Mouse (Mus musculus) v-Abl transformed pro-B cells (cell line): ENCODE data around the gene Musk.

Source experiments
- in situ Hi-C, 2 experiments: fragments of 400-800 bp; cut with MboI; formaldehyde crosslinking; loops; one replicate each; pipeline ENCODE4 v1.15.1; 2025; ENCODE audit not compliant: unreplicated experiment in 2 of 2

The Musk gene

DNA sequence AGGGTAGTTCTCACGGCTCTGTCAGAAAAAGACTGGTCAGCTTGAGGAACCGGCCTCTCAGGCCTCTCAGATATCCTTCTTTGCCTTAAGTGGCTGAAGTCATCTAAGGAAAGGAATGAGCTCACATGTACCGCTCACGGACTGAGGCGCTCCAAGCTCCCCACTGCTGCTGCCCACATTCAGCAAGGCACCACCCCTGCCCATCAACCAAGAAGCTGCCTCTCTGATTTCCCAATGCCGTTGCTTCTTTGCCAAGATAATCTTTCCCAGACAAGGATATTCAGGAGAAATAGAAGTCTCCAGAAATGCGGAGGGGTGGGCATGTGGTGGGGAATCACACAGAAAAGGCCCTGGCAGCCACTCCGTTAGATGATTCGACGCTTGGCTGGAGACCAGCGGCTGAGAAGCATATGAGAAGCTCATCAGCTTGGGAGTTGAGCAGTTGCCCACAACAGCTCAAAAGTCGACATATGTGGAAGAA lies 115.1 kb downstream of the Musk start:
- in situ Hi-C loops, result loop anchor here in 1 of 2 experiments (25.0 kb wide), 1 partner anchor 586 kb away; the partner anchor contains the start of genes Dnajc25 and Ptgr1

GRCm38 (mm10) chr4:58401973-58402501 lies 116.3 kb downstream of the Musk start:
- in situ Hi-C loops, result loop anchor here in 1 of 2 experiments (25.0 kb wide), 1 partner anchor 585 kb away; the partner anchor contains the start of genes Dnajc25 and Ptgr1

DNA sequence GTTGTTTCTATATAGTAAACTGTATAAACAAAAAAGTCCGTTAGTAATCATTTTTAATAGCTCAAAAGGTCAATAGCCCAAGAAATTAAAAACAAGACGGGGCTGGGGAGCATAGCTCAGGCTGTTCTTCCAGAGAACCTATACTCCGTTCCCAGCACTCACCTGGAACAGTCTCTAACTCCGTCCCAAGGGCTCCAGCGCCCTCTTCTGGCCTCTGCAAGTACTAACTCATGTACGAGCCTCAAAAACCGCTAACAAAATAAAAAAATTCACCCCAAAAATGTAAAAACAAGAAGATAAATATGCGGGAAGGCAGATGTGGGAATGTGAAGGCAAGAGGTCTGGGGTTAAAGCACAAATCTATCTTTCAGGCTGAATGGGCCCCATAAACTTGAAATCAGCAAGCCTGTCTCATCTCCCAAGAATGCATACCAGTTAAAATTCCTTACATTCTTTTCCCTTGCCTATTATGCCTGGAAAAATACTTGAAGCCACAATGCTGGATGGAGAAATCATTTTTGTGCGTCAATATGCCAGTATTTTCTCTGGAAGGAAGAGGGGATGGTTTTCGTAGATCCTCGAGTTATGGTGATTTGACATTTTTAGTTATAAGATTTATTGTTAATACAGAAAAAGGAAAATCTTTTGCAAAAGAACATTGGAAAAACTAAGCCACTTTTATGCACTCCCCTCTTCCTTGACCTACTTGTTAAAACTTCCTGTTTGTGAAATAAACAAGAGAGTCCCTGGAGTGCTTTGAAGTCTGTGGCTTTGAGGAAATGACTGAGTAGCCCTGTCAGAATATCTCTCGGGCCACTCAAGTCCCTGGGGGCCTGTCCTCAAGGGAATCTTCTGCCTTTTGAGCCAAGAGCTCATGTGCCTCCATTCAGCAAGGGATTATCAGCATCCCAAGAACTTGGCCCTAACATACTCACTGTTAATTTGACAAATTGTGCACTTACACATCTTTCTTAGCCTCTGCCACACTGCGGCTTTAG lies 127.7 kb downstream of the Musk start:
- in situ Hi-C loops, result loop anchor here in 1 of 2 experiments (25.0 kb wide), 1 partner anchor 574 kb away; the partner anchor contains the start of genes Dnajc25 and Ptgr1

GRCm38 (mm10) chr4:58415537-58415936 lies 129.8 kb downstream of the Musk start:
- in situ Hi-C loops, result loop anchor here in 1 of 2 experiments (25.0 kb wide), 1 partner anchor 572 kb away; the partner anchor contains the start of genes Dnajc25 and Ptgr1

- in situ Hi-C loops, result loop anchor here in 1 of 2 experiments (25.0 kb wide), 1 partner anchor 570 kb away; the partner anchor contains the start of genes Dnajc25 and Ptgr1
Observed at GRCm38 (mm10) chr4:58417319-58417718, 131.6 kb downstream of the Musk start.

DNA sequence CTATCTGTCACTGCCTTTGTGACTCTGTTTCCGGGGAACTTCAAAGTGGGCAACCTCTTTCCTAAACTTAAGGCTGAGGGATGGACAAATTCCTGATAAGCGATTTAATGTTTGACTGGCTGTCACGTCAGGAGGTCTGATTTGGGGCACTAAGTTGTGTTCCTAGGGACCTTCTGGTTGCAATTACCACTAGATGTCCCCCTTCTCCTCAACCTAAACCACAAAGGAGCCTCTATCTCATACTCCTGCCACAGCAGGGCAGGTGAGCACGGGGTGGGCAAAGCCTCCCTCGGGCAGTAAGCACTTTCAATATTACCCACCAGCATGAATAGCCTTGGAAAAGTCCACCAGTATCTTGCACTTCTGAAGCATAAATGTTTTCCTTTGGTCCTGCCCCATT lies 133.5 kb downstream of the Musk start:
- in situ Hi-C loops, result loop anchor here in 1 of 2 experiments (25.0 kb wide), 1 partner anchor 568 kb away; the partner anchor contains the start of genes Dnajc25 and Ptgr1

DNA sequence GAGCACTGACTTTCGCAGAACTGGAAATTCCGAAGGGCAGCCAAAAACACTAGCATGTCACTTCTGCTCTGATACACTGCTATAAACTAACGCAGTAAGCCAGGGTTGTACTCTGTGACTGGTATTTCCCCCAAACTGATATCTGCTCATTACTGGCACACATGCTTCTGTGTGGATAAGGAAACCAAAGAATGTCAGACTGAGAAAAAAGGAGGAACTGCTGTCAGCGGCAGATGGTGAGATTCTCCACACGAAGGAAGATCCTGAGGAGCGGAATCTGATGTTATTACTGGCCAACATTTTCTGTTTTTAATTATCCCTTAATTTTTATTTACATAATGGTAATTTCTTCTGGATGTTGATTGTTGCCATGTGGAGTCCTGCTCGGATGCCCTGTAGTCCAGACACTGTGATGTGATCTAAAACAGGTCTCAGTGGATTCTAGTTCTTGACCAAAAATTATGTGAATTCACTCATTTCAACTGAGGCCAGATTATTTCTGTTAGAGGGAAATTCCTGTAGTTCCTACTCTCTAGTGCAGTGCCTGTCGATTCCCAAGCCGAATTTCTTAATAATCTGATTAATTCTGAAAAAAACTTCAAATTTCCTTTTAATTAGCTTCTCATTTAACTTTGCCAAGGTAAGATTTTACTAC lies 137.6 kb downstream of the Musk start:
- in situ Hi-C loops, result loop anchor here (5.0 to 25.0 kb wide), 6 partner anchors 41 to 571 kb away; partner anchors contain the start of genes Dnajc25 (in 2 of the 2) and Ptgr1 (in 1 of the 2)
